Mouse (Mus musculus) embryonic facial prominence, embryonic 14.5 days (tissue): ENCODE measurements around the gene Hcst. TPM values are rescaled to one million over a fixed set of nuclear protein-coding genes. Genes with fewer than 3 reads are reported as not detected.

Experiments used
- ATAC-seq: fragments of 200-750 bp; cut with Nextera tagmentation; 2 replicates; pipeline ENCODE4 v1.8.0; 2017; ENCODE audit warnings: low read depth, moderate number of reproducible peaks, moderate TSS enrichment
- DNase-seq: peaks from one replicate; pipeline ENCODE4 v3.0.0-alpha.2; 2015; ENCODE audit warnings: low spot score
- H3K27ac ChIP-seq: fragments of 300-500 bp; sonication (generic); replicated peaks from 2 replicates; pipeline ENCODE4 v1.5.1; 2014; ENCODE audit warnings: low read depth, mild to moderate bottlenecking, low read length, moderate library complexity
- H3K27me3 ChIP-seq: fragments of 300-500 bp; sonication (generic); replicated peaks from 2 replicates; pipeline ENCODE4 v1.6.1; 2014; ENCODE audit warnings: low read length; ENCODE audit not compliant: control insufficient read depth, insufficient read depth
- H3K36me3 ChIP-seq: fragments of 300-500 bp; sonication (generic); 2 replicates; pipeline ENCODE4 v1.6.1; 2014; ENCODE audit warnings: low read length, mixed read lengths; ENCODE audit not compliant: control insufficient read depth, insufficient read depth
- H3K4me1 ChIP-seq: fragments of 300-500 bp; sonication (generic); 2 replicates; pipeline ENCODE4 v1.6.1; 2014; ENCODE audit warnings: antibody characterized with exemption, low read length; ENCODE audit not compliant: control insufficient read depth, insufficient read depth
- H3K4me2 ChIP-seq: fragments of 300-500 bp; sonication (generic); 2 replicates; pipeline ENCODE4 v1.6.1; 2014; ENCODE audit warnings: low read depth, mild to moderate bottlenecking, low read length, moderate library complexity, mixed read lengths
- H3K4me3 ChIP-seq: fragments of 300-500 bp; sonication (generic); 2 replicates; pipeline ENCODE4 v1.5.1; 2014; ENCODE audit warnings: low read depth, mild to moderate bottlenecking, low read length
- H3K9ac ChIP-seq: fragments of 300-500 bp; sonication (generic); 2 replicates; pipeline ENCODE4 v1.6.1; 2014; ENCODE audit warnings: low read depth, mild to moderate bottlenecking, low read length, moderate library complexity, mixed read lengths
- H3K9me3 ChIP-seq: fragments of 300-500 bp; sonication (generic); 2 replicates; pipeline ENCODE4 v1.6.1; 2016; ENCODE audit warnings: low read length; ENCODE audit not compliant: control insufficient read depth
- WGBS: fragments of 180-500 bp; shearing (Covaris S2); extraction: QIAGEN DNeasy Blood & Tissue Kit; methylation state at CpG from one replicate; pipeline ENCODE4 v1.1.7; 2014; 5-methylcytosine and 5-hydroxymethylcytosine counted together
- polyA plus RNA-seq: library from polyadenylated mRNA; unstranded; fragments of >200 nt; fragmentation: Nextera tagmentation; extraction: Ambion mirVana; gene quantifications from 2 replicates; pipeline ENCODE4 v1.2.1, GENCODE M21; 2014

The Hcst gene
- polyA plus RNA-seq, 1 experiment from 2014 or later, result 2.4 TPM

- Histone ChIP-seq H3K36me3 (peaks cover 33% of the 10 kb centered on the region), H3K4me2 (no peak overlapping the region), H3K4me3 (no peak overlapping the region), H3K9ac (no peak overlapping the region), H3K27ac (no peak overlapping the region), H3K9me3 (no peaks in the 10 kb centered on the region), H3K27me3 (peaks cover 5% of the 10 kb centered on the region), H3K4me1 (peaks cover 9% of the 10 kb centered on the region)
- WGBS, result 79% methylated on average over 6 of the region's 13 CpGs
- DNase-seq, result no peak
- no peak for ATAC-seq
Observed at GRCm38 (mm10) chr7:30439734-30440133, 20.1 kb upstream of the Hcst start.

GRCm38 (mm10) chr7:30436879-30437278, 17.2 kb upstream of the Hcst start:
- ATAC-seq, result no peak
- Histone ChIP-seq H3K4me1 (no peaks in the 10 kb centered on the region), H3K27me3 (no peaks in the 10 kb centered on the region; the same call in 1 of the 2 replicates), H3K9ac (no peak overlapping the region), H3K36me3 (peaks cover 25% of the 10 kb centered on the region), H3K4me2 (no peak overlapping the region), H3K9me3 (no peaks in the 10 kb centered on the region), H3K4me3 (no peak overlapping the region), H3K27ac (no peak overlapping the region)
- 14% methylated on average over 10 of the region's 10 CpGs for WGBS
- no peak for DNase-seq

GRCm38 (mm10) chr7:30435156-30435555, 15.5 kb upstream of the Hcst start:
- ATAC-seq (no peak), DNase-seq (no peak)
- no peak overlapping the region for H3K27ac ChIP-seq
- H3K9ac ChIP-seq, result no peak overlapping the region
- no peaks in the 10 kb centered on the region; the same call in 1 of the 2 replicates for H3K27me3 ChIP-seq
- peaks cover 24% of the 10 kb centered on the region for H3K36me3 ChIP-seq
- no peaks in the 10 kb centered on the region for H3K4me1 ChIP-seq
- no peak overlapping the region for H3K4me3 ChIP-seq
- H3K4me2 ChIP-seq, result no peak overlapping the region
- H3K9me3 ChIP-seq, result no peaks in the 10 kb centered on the region
- 40% methylated on average over 8 of the region's 9 CpGs for WGBS

DNA sequence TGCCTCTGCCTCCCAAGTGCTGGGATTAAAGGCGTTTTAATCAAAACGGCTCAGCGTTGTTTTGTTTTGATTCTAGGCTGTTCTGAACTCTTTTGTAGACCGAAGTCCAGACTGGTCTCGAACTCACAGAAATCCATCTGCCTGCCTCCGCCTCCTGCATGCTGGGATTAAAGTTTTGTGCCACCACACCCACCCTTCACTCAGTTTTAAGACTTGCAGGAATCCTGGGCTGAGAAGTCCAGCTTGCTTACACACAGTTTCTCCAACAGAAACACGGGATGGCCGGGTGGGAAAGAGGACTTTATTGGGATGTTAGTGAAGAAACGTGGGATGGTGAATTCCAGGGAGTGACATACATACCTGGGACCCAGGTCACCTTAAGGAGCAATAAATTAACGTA, 15.0 kb upstream of the Hcst start:
- no peak overlapping the region for H3K27ac ChIP-seq
- no peaks in the 10 kb centered on the region for H3K4me1 ChIP-seq
- H3K9me3 ChIP-seq, result no peaks in the 10 kb centered on the region
- H3K36me3 ChIP-seq, result peaks cover 20% of the 10 kb centered on the region
- DNase-seq (no peak), ATAC-seq (no peak)
- no peak overlapping the region for H3K9ac ChIP-seq
- no peaks in the 10 kb centered on the region; the same call in 1 of the 2 replicates for H3K27me3 ChIP-seq
- WGBS, result 67% methylated on average over 10 of the region's 10 CpGs
- H3K4me2 ChIP-seq, result no peak overlapping the region
- H3K4me3 ChIP-seq, result no peak overlapping the region

GRCm38 (mm10) chr7:30434238-30434637, 14.6 kb upstream of the Hcst start:
- H3K4me1 ChIP-seq, result no peaks in the 10 kb centered on the region
- H3K27ac ChIP-seq, result no peak overlapping the region
- H3K36me3 ChIP-seq, result peaks cover 16% of the 10 kb centered on the region
- no peaks in the 10 kb centered on the region; the same call in 1 of the 2 replicates for H3K27me3 ChIP-seq
- no peak overlapping the region for H3K4me2 ChIP-seq
- under 1% methylated on average over 10 of the region's 10 CpGs for WGBS
- ATAC-seq (no peak), DNase-seq (peak; percentile 50)
- no peak overlapping the region for H3K9ac ChIP-seq
- no peaks in the 10 kb centered on the region for H3K9me3 ChIP-seq
- no peak overlapping the region for H3K4me3 ChIP-seq

GRCm38 (mm10) chr7:30431793-30432192, 12.1 kb upstream of the Hcst start:
- H3K27ac ChIP-seq, result no peak overlapping the region
- H3K9me3 ChIP-seq, result no peaks in the 10 kb centered on the region
- no peak overlapping the region for H3K4me2 ChIP-seq
- 26% methylated on average over 3 of the region's 3 CpGs for WGBS
- no peaks in the 10 kb centered on the region; the same call in 1 of the 2 replicates for H3K27me3 ChIP-seq
- ATAC-seq, result 0 out of 2 replicates have a peak, but pooled peaks have one; percentile 53
- no peak overlapping the region for H3K4me3 ChIP-seq
- peak; percentile 84 for DNase-seq
- H3K4me1 ChIP-seq, result no peaks in the 10 kb centered on the region
- H3K36me3 ChIP-seq, result 0 out of 2 replicates have a peak, but pooled peaks cover 13% of the 10 kb centered on the region
- H3K9ac ChIP-seq, result no peak overlapping the region

- WGBS, result 51% methylated on average over 2 of the region's 2 CpGs
- Histone ChIP-seq H3K27me3 (no peaks in the 10 kb centered on the region), H3K4me2 (no peak overlapping the region), H3K9me3 (no peaks in the 10 kb centered on the region), H3K27ac (no peak overlapping the region), H3K9ac (no peak overlapping the region), H3K4me1 (no peaks in the 10 kb centered on the region), H3K36me3 (peaks cover 18% of the 10 kb centered on the region; the same call in 1 of the 2 replicates), H3K4me3 (no peak overlapping the region)
- DNase-seq (no peak), ATAC-seq (no peak)
Observed at GRCm38 (mm10) chr7:30430191-30430590, 10.5 kb upstream of the Hcst start.

DNA sequence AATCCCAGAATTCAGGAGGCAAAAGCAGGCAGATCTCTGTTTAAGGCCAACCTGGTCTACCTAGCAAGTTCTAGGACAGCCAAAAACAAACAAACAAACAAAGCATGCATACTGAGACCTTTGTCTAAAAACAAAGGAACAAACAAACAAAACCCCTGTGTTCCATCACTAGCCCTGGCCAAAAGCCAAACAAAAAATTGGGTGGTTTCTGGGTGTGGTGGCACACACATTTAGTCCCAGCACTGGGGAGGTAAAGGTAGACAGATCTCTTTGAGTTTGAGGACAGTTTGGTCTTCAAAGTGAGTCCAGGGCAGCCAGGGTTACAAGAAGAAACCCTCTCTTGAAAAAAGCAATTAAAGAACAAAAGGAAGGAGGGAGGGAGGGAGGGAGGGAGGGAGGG, 9.7 kb upstream of the Hcst start:
- DNase-seq, result no peak
- H3K9ac ChIP-seq, result no peak overlapping the region
- no peaks in the 10 kb centered on the region for H3K9me3 ChIP-seq
- no peaks in the 10 kb centered on the region for H3K27me3 ChIP-seq
- H3K4me2 ChIP-seq, result no peak overlapping the region
- H3K4me1 ChIP-seq, result no peaks in the 10 kb centered on the region
- H3K4me3 ChIP-seq, result no peak overlapping the region
- no peak for ATAC-seq
- H3K36me3 ChIP-seq, result peaks cover 22% of the 10 kb centered on the region; the same call in 1 of the 2 replicates
- H3K27ac ChIP-seq, result no peak overlapping the region

DNA sequence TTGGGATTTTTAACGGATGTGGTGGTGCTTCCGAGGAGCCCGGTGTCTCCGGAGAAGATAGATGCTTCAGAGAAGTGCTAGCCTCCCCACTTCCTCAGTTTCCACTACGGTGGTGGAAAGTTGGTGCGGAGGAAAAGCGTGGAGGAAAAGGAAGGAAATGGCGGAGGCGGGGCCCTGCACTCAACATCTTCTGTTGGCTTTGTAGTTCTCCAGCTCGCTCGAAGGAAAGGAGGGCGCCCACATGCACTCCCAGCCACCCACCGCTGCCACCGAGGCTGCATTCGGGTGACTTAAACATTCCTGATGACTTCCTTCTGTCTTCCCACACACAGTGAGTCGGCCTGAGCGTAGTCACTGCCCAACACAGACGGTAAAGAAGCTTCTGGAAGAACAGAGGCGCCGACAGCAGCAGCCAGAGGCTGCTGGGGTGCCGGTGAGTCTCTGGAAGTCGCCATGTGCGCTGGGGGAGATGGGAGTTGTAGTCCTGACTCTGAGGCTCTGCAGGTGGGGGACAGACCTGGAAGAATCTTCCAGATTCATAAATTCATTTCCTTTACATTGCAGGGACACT, 3.5 kb upstream of the Hcst start:
- H3K9me3 ChIP-seq, result peaks cover 7% of the 10 kb centered on the region; the same call in 1 of the 2 replicates
- no peaks in the 10 kb centered on the region for H3K4me1 ChIP-seq
- H3K9ac ChIP-seq, result peak overlapping the region; percentile 66
- peak overlapping the region; percentile 95 for H3K4me2 ChIP-seq
- ATAC-seq (no peak), DNase-seq (no peak)
- 38% methylated on average over 23 of the region's 23 CpGs for WGBS
- H3K36me3 ChIP-seq, result peaks cover 22% of the 10 kb centered on the region; the same call in 1 of the 2 replicates
- 0 out of 2 replicates have a peak overlapping the region, but pooled peaks have one; percentile 15 for H3K27ac ChIP-seq
- peak overlapping the region; percentile 56 for H3K4me3 ChIP-seq
- H3K27me3 ChIP-seq, result no peaks in the 10 kb centered on the region; the same call in 1 of the 2 replicates
